Mouse (Mus musculus) G1E (cell line): ENCODE measurements around the gene Col6a1. TPM values are rescaled to one million over a fixed set of nuclear protein-coding genes. Genes with fewer than 3 reads are reported as not detected.

Experiments
- ATAC-seq: 2 replicates; pipeline ENCODE4 v1.8.0; 2016; ENCODE audit warnings: mild to moderate bottlenecking; ENCODE audit not compliant: insufficient number of reproducible peaks, poor library complexity, low FRiP score, severe bottlenecking; ENCODE audit errors: extremely low read depth
- DNase-seq: peaks from one replicate; pipeline ENCODE4 v3.0.0; 2012; ENCODE audit warnings: low spot score
- H3K27me3 ChIP-seq: 2 replicates; pipeline ENCODE4 v1.6.1; 2012; ENCODE audit warnings: mild to moderate bottlenecking, low read length, inconsistent platforms; ENCODE audit not compliant: insufficient read depth
- H3K36me3 ChIP-seq: replicated peaks from 2 replicates; pipeline ENCODE3; 2012; ENCODE audit warnings: mild to moderate bottlenecking, inconsistent platforms
- H3K4me1 ChIP-seq: 2 replicates; pipeline ENCODE4 v1.6.1; 2012; ENCODE audit warnings: low read depth, low read length, inconsistent platforms, mixed read lengths; ENCODE audit not compliant: insufficient read depth
- H3K4me3 ChIP-seq: 2 replicates; pipeline ENCODE4 v1.5.1; 2012; ENCODE audit warnings: low read depth, mild to moderate bottlenecking, inconsistent platforms, low read length, moderate library complexity, mixed read lengths
- H3K9me3 ChIP-seq: replicated peaks from 2 replicates; pipeline ENCODE4 v1.6.1; 2012; ENCODE audit warnings: inconsistent platforms
- CTCF ChIP-seq: IDR thresholded peaks from 2 replicates; pipeline ENCODE4 v1.5.1; 2012; ENCODE audit warnings: low read depth, low read length, inconsistent platforms, mixed read lengths
- GATA1 ChIP-seq: IDR thresholded peaks from 2 replicates; pipeline ENCODE4 v1.6.1; 2012; ENCODE audit warnings: borderline replicate concordance, low read length, inconsistent platforms, mixed read lengths
- GATA2 ChIP-seq: IDR thresholded peaks from 2 replicates; pipeline ENCODE4 v1.6.1; 2012; ENCODE audit warnings: low read depth, low read length, inconsistent platforms, borderline replicate concordance
- POLR2AphosphoS5 ChIP-seq: IDR thresholded peaks from 2 replicates; pipeline ENCODE4 v1.6.1; 2012; ENCODE audit warnings: low read depth, low read length, inconsistent platforms; ENCODE audit not compliant: insufficient replicate concordance
- TAL1 ChIP-seq: conservative IDR thresholded peaks from 2 replicates; pipeline ENCODE4 v1.6.1; 2012; ENCODE audit warnings: low read depth, low read length, inconsistent platforms, mixed read lengths
- polyA plus RNA-seq: library from polyadenylated mRNA; stranded (reverse); fragments of >175 nt; gene quantifications from 2 replicates; pipeline ENCODE4 v1.2.3, GENCODE M21; 2012
- total RNA-seq, 2 experiments: library from RNA; stranded (forward) in 1 of 2; stranded (reverse) in 1 of 2; fragments of 200-1000 nt in 1 of 2; fragments of >200 nt in 1 of 2; fragmentation: Nextera tagmentation in 1 of 2; gene quantifications; 2 replicates each; pipeline ENCODE4 v1.2.3; 2014 to 2017

Col6a1 gene
- total and polyA plus RNA-seq, 3 experiments, result 0.05 TPM; not detected in 2

DNA sequence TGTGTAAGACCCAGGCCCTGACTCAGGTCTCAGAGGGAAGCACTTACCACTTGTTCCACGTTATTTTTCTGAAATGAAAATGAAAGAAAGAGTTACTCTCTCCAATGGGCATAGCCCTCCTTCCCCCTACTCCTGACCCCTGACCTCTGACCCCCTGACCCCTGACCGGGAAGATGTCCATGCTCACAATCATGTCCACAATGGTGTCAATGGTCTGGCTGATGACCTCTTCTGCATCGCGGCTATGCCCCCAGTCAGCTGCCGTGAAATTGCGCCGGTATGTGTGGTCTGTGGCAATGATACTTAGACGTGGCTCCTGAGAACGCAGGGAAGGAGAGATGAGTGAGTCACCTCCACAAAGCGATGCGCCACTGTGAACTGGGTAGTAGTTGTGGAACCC is 4.8 kb downstream of the Col6a1 start:
- DNase-seq (no peak), ATAC-seq (no peak)
- Histone ChIP-seq H3K4me3 (no peak overlapping the region), H3K27me3 (no peaks in the 10 kb centered on the region; the same call in 1 of the 2 replicates), H3K4me1 (no peaks in the 10 kb centered on the region), H3K36me3 (no peaks in the 10 kb centered on the region), H3K9me3 (no peaks in the 10 kb centered on the region)
- TF ChIP-seq POLR2AphosphoS5 (no peak), CTCF (no peak)

DNA sequence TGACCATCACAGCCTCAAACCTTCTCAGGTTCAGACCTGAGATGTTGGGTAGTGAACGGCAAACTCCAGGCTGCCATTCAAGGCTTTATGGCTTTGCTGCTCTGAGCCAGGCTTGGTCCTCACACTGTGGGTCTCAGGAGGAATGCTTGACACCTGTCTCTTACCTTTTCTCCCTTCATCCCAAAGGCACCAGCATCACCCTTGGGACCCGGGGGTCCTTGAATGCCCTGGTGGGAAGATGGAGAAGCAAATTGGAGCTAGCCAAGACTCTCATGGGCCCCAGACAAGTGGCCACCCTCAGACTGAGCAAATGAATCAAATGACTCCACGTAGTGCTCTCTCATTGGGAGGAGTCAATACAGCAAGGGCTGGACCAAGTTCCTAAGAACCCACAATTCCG is 8.3 kb downstream of the Col6a1 start:
- Histone ChIP-seq H3K36me3 (no peaks in the 10 kb centered on the region), H3K4me1 (no peaks in the 10 kb centered on the region), H3K27me3 (no peaks in the 10 kb centered on the region), H3K9me3 (no peaks in the 10 kb centered on the region), H3K4me3 (no peak overlapping the region)
- TF ChIP-seq POLR2AphosphoS5, result no peak
- TF ChIP-seq TAL1, result no peak
- no peak for TF ChIP-seq GATA1
- no peak for TF ChIP-seq GATA2
- no peak for TF ChIP-seq CTCF
- ATAC-seq, result no peak
- no peak for DNase-seq

DNA sequence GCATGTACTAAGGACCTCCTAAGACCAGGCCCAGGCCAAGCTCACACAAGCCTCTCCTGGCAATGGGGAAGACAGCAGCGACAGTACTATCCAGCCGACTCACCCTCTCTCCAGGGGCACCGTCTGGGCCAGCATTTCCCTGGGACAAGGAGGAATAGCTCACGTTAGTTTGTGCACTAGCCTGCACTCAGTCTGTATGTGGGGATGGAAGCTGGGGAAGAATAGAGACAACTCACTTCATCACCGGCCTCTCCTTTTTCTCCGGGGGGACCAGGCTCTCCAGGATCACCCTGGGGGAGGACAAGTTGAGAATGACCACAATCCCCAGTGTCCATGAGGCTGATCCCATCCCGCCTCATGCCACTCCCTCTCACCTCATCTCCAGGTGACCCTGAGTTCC is 8.9 kb downstream of the Col6a1 start:
- Histone ChIP-seq H3K36me3 (no peaks in the 10 kb centered on the region), H3K4me1 (no peaks in the 10 kb centered on the region), H3K27me3 (no peaks in the 10 kb centered on the region), H3K4me3 (no peak overlapping the region), H3K9me3 (no peaks in the 10 kb centered on the region)
- ATAC-seq (no peak), DNase-seq (no peak)
- no peak for TF ChIP-seq TAL1
- no peak for TF ChIP-seq POLR2AphosphoS5
- TF ChIP-seq GATA1, result no peak
- no peak for TF ChIP-seq CTCF
- no peak for TF ChIP-seq GATA2

DNA sequence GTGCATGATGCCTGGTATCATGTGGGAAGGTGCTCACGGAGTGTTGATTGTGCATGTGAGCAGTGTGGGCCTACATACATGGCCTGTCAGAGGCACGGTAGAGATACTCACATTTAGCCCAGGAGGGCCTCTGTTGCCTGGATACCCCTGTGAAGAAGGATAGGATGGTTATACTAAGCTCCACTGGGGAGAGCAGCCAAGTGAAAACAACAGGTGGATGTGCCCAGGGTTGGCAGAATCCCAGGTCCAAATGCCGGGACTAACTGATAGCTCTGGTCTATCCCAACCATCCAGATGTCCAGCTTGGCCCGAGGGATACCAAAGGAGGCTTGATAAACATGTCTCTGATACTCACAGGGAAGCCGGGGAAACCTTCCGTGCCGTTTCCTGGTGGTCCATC is 11.7 kb downstream of the Col6a1 start:
- Histone ChIP-seq H3K4me1 (no peaks in the 10 kb centered on the region), H3K9me3 (no peaks in the 10 kb centered on the region), H3K4me3 (no peak overlapping the region), H3K36me3 (no peaks in the 10 kb centered on the region), H3K27me3 (no peaks in the 10 kb centered on the region)
- no peak for DNase-seq
- TF ChIP-seq CTCF, result no peak
- TF ChIP-seq GATA2, result no peak
- TF ChIP-seq GATA1, result no peak
- no peak for TF ChIP-seq POLR2AphosphoS5
- no peak for ATAC-seq

DNA sequence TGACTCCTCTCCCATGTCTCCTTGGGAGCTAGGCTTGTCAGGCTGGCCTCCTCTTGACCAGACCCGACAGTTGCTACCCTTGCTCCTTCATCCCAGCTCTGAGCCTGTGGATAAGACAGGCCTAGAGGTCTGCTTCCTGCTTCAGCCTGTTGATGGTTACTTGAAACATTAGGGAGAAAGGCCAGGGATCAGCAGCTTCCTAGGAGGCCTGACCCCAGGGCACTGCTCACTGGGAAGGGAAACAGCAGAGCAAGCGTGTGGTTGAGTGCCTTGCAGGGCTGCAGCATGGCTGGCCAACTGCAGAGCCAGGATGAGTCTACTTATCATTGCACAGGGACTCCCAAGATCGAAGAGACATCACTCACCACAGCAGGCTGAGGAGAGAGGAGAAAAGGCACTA is 13.5 kb downstream of the Col6a1 start:
- DNase-seq (no peak), ATAC-seq (no peak)
- no peaks in the 10 kb centered on the region for H3K9me3 ChIP-seq
- TF ChIP-seq CTCF, result no peak
- TF ChIP-seq GATA1, result no peak
- TF ChIP-seq TAL1, result no peak
- no peak for TF ChIP-seq GATA2
- no peak for TF ChIP-seq POLR2AphosphoS5
- no peaks in the 10 kb centered on the region for H3K4me1 ChIP-seq
- no peak overlapping the region for H3K4me3 ChIP-seq
- no peaks in the 10 kb centered on the region for H3K27me3 ChIP-seq
- no peaks in the 10 kb centered on the region for H3K36me3 ChIP-seq

DNA sequence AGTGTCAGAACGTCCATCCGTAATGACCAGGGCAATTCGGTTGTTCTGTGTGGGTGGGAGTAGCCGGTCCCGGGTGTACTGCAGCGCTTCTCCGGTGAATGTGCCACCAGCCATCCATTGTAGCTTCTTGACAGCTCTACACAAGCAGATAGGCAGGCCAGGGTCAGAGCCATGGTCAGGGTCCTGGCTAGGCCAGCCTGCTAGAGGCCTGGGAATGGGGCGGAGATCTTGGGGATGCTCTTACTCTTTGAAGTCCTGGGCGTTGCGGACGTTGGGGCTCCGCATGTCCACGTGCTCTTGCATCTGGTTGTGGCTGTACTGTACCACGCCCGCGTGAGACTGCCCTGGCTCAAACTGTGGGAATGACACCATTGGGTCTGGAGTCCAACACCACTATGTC is 14.6 kb downstream of the Col6a1 start:
- Histone ChIP-seq H3K4me3 (no peak overlapping the region; the same call in 1 of the 2 replicates), H3K27me3 (no peaks in the 10 kb centered on the region), H3K36me3 (no peaks in the 10 kb centered on the region), H3K9me3 (no peaks in the 10 kb centered on the region), H3K4me1 (no peaks in the 10 kb centered on the region)
- no peak for TF ChIP-seq GATA1
- TF ChIP-seq GATA2, result no peak
- TF ChIP-seq TAL1, result no peak
- no peak for TF ChIP-seq POLR2AphosphoS5
- no peak for TF ChIP-seq CTCF
- no peak for ATAC-seq
- no peak for DNase-seq

DNA sequence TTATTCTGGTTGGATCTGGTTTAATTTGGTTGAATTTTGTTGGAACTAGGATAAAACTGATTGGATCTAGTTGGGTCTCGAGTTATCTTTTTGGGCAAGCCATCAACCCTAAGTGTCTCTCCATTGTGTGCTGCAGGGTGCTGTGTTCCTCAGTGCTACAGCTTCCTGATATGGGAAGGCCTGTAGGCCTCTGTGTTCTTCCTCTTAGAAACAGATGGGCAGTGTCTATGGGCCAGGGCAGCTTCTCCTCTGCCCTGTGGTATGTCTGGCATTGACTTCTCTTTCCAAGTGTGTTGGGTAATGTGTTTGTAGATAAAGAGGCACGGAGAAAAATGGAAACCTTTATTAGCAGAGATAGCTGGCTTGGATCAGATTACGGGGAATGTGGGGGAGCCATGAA is 17.5 kb downstream of the Col6a1 start:
- DNase-seq (no peak), ATAC-seq (no peak)
- H3K9me3 ChIP-seq, result no peaks in the 10 kb centered on the region
- no peaks in the 10 kb centered on the region for H3K27me3 ChIP-seq
- TF ChIP-seq GATA2 (no peak), POLR2AphosphoS5 (no peak), GATA1 (no peak), CTCF (no peak), TAL1 (no peak)
- H3K4me1 ChIP-seq, result no peaks in the 10 kb centered on the region
- no peak overlapping the region for H3K4me3 ChIP-seq
- H3K36me3 ChIP-seq, result no peaks in the 10 kb centered on the region
